Mouse (Mus musculus): ENCODE data around the gene Il17ra.

- no peak for TF ChIP-seq CTCF (IDR thresholded peaks at IDR 0.05; ENCODE audit: low read depth)
- no peak for TF ChIP-seq EP300 (IDR thresholded peaks at IDR 0.05; ENCODE audit: low read depth)
These were observed 6.7 kb downstream of the Il17ra start for GRCm38 (mm10) chr6:120469770-120470169.
